Mouse (Mus musculus) myocyte (in vitro differentiated cells): ENCODE measurements at regions not wholly inside any gene's neighbourhood (a gene's known extent, or its start where the extent isn't known, plus 50 kb on each side); places are given as distances from the start of the nearest gene placed in this dataset.

Experiments
- H3K27me3 ChIP-seq: one replicate; pipeline ENCODE4 v1.6.1; 2011; ENCODE audit not compliant: control insufficient read depth, insufficient read depth, insufficient read length
- H3K36me3 ChIP-seq: one replicate; pipeline ENCODE4 v1.6.1; 2011; ENCODE audit not compliant: control insufficient read depth, insufficient read depth
- H3K4me2 ChIP-seq: one replicate; pipeline ENCODE4 v1.6.1; 2011; ENCODE audit warnings: low read depth, control low read depth
- H3K4me3 ChIP-seq: one replicate; pipeline ENCODE4 v1.5.1; 2011; ENCODE audit warnings: mild to moderate bottlenecking, control low read depth, moderate library complexity
- H3K79me2 ChIP-seq: one replicate; pipeline ENCODE4 v1.6.1; 2011; ENCODE audit not compliant: control insufficient read depth, insufficient read depth
- H3ac ChIP-seq: one replicate; pipeline ENCODE4 v1.6.1; 2011; ENCODE audit not compliant: control insufficient read depth, insufficient read length
- CEBPB ChIP-seq: IDR thresholded peaks from 2 replicates; pipeline ENCODE4 v1.6.1; 2011; ENCODE audit warnings: mild to moderate bottlenecking, moderate library complexity; ENCODE audit not compliant: poor library complexity, insufficient read depth, severe bottlenecking
- E2F4 ChIP-seq: IDR thresholded peaks from one replicate; pipeline ENCODE4 v1.6.1; 2011; ENCODE audit warnings: mild to moderate bottlenecking, control low read depth, moderate library complexity; ENCODE audit not compliant: insufficient read depth
- MAX ChIP-seq: IDR thresholded peaks from one replicate; pipeline ENCODE4 v1.6.1; 2011; ENCODE audit warnings: low read depth, mild to moderate bottlenecking, control low read depth
- MYOD1 ChIP-seq, 3 experiments: IDR thresholded peaks; one replicate each; pipeline ENCODE4 v1.6.1; 2011; ENCODE audit warnings: control low read depth in 2 of 3, low read depth in 2 of 3, mild to moderate bottlenecking in 2 of 3, moderate library complexity in 1 of 3; ENCODE audit not compliant: insufficient read length in 2 of 3, control insufficient read depth in 1 of 3
- MYOG ChIP-seq, 3 experiments: IDR thresholded peaks; one replicate each; pipeline ENCODE4 v1.6.1; 2011; ENCODE audit warnings: control low read depth in 2 of 3, low read depth in 2 of 3, mild to moderate bottlenecking in 2 of 3; ENCODE audit not compliant: insufficient read length in 2 of 3, control insufficient read depth in 1 of 3, insufficient read depth in 1 of 3
- POLR2A ChIP-seq: IDR thresholded peaks from one replicate; pipeline ENCODE4 v1.6.1; 2011; ENCODE audit warnings: low read depth, mild to moderate bottlenecking, control low read depth, moderate library complexity; ENCODE audit not compliant: insufficient read length
- POLR2AphosphoS2 ChIP-seq: IDR thresholded peaks from one replicate; pipeline ENCODE4 v1.6.1; 2011; ENCODE audit warnings: low read depth, control low read depth; ENCODE audit not compliant: insufficient read length
- REST ChIP-seq: IDR thresholded peaks from one replicate; pipeline ENCODE4 v1.6.1; 2011; ENCODE audit warnings: mild to moderate bottlenecking, control low read depth, moderate library complexity; ENCODE audit not compliant: insufficient read depth, insufficient read length
- SRF ChIP-seq: IDR thresholded peaks from one replicate; pipeline ENCODE4 v1.6.1; 2011; ENCODE audit warnings: low read depth; ENCODE audit not compliant: control insufficient read depth, insufficient read length
- TCF12 ChIP-seq: IDR thresholded peaks from one replicate; pipeline ENCODE4 v1.6.1; 2011; ENCODE audit warnings: mild to moderate bottlenecking, control low read depth; ENCODE audit not compliant: poor library complexity, insufficient read depth, severe bottlenecking
- TCF3 ChIP-seq: IDR thresholded peaks from one replicate; pipeline ENCODE4 v1.6.1; 2011; ENCODE audit warnings: low read depth, control low read depth; ENCODE audit not compliant: insufficient read length
- USF1 ChIP-seq: IDR thresholded peaks from one replicate; pipeline ENCODE4 v1.6.1; 2011; ENCODE audit warnings: low read depth, mild to moderate bottlenecking, control low read depth, moderate library complexity

DNA sequence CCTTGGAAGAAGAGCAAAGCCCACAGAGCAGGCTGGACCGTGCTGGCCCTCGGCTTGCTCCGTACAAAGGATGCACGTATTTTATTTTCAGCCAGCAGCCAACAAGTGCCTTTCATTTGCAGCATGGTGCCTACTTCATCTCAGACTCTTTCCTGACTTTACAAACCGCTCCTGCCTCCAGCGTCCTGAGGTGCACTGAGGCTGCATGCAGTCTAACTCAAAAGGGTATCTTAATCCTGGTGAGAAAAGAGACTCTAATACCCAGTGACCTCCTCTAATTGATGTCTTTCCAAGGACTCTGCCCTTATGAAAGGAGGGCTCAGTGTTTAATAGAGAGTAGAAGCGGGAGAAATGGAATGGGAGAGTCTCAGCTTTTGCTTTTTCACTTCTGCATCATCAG is 176.4 kb downstream of the Rps15a start:
- H3K27me3 ChIP-seq, result no peaks in the 10 kb centered on the region
- H3K4me2 ChIP-seq, result no peak overlapping the region
- TF ChIP-seq TCF12 (no peak), MYOD1 (IDR thresholded peaks at IDR 0.05; ENCODE audit: control insufficient read depth in 1 of 3, insufficient read length in 2 of 3, low read depth in 2 of 3) (no peak), E2F4 (no peak), POLR2AphosphoS2 (no peak), POLR2A (no peak), SRF (no peak), MYOG (IDR thresholded peaks at IDR 0.05; ENCODE audit: control insufficient read depth in 1 of 3, insufficient read depth in 1 of 3, insufficient read length in 2 of 3, low read depth in 2 of 3) (no peak)
- H3K79me2 ChIP-seq, result no peaks in the 10 kb centered on the region
- no peak overlapping the region for H3K4me3 ChIP-seq
- no peak overlapping the region for H3ac ChIP-seq
- H3K36me3 ChIP-seq, result no peaks in the 10 kb centered on the region

- Histone ChIP-seq H3K4me3 (no peak overlapping the region), H3K36me3 (no peaks in the 10 kb centered on the region), H3K27me3 (no peaks in the 10 kb centered on the region), H3K79me2 (no peaks in the 10 kb centered on the region), H3K4me2 (no peak overlapping the region), H3ac (no peak overlapping the region)
- TF ChIP-seq POLR2AphosphoS2 (no peak), MYOG (IDR thresholded peaks at IDR 0.05; ENCODE audit: control insufficient read depth in 1 of 3, insufficient read depth in 1 of 3, insufficient read length in 2 of 3, low read depth in 2 of 3) (no peak), MYOD1 (IDR thresholded peaks at IDR 0.05; ENCODE audit: control insufficient read depth in 1 of 3, insufficient read length in 2 of 3, low read depth in 2 of 3) (no peak), TCF12 (no peak), SRF (no peak), MAX (no peak)
These were observed 181.1 kb downstream of the Rps15a start for GRCm38 (mm10) chr7:117934908-117935307.

- TF ChIP-seq TCF3, result no peak
- TF ChIP-seq MAX, result no peak
- no peak for TF ChIP-seq TCF12
- TF ChIP-seq SRF, result no peak
- TF ChIP-seq MYOG (IDR thresholded peaks at IDR 0.05; ENCODE audit: control insufficient read depth in 1 of 3, insufficient read depth in 1 of 3, insufficient read length in 2 of 3, low read depth in 2 of 3), result no peak
- TF ChIP-seq USF1, result no peak
- TF ChIP-seq POLR2A, result no peak
- TF ChIP-seq POLR2AphosphoS2, result no peak
- TF ChIP-seq MYOD1 (IDR thresholded peaks at IDR 0.05; ENCODE audit: control insufficient read depth in 1 of 3, insufficient read length in 2 of 3, low read depth in 2 of 3), result no peak
- no peak for TF ChIP-seq E2F4
- no peak for TF ChIP-seq REST
- no peak for TF ChIP-seq CEBPB
- Histone ChIP-seq H3K4me3 (no peak overlapping the region), H3K27me3 (no peaks in the 10 kb centered on the region), H3ac (no peak overlapping the region), H3K79me2 (no peaks in the 10 kb centered on the region), H3K4me2 (no peak overlapping the region), H3K36me3 (no peaks in the 10 kb centered on the region)
These were observed 184.6 kb downstream of the Rps15a start for GRCm38 (mm10) chr7:117931234-117931895.

DNA sequence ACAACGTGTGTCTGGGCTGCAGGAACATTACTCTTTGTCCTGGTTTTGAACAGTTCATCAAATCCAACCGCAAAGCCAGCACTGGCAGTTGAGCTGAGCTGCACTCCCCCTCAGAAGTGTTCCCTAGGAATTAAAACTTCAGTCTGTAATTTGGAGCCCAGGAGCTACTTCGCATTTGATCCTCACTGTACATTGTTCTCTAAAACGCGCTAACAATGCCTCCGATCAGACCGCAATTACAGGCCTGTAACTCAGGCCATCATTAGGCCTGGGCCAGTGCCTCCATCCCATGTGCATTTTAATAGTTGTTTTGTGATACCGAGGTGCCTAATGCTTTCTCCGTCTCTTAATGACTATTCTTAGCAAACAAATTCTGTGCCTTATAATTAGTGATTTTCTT is 185.6 kb downstream of the Rps15a start:
- no peak overlapping the region for H3ac ChIP-seq
- H3K4me3 ChIP-seq, result no peak overlapping the region
- H3K79me2 ChIP-seq, result no peaks in the 10 kb centered on the region
- no peak for TF ChIP-seq TCF12
- no peak for TF ChIP-seq MYOG (IDR thresholded peaks at IDR 0.05; ENCODE audit: control insufficient read depth in 1 of 3, insufficient read depth in 1 of 3, insufficient read length in 2 of 3, low read depth in 2 of 3)
- no peak for TF ChIP-seq TCF3
- no peak for TF ChIP-seq MAX
- no peak for TF ChIP-seq SRF
- no peak for TF ChIP-seq POLR2AphosphoS2
- TF ChIP-seq MYOD1 (IDR thresholded peaks at IDR 0.05; ENCODE audit: control insufficient read depth in 1 of 3, insufficient read length in 2 of 3, low read depth in 2 of 3), result no peak
- no peak for TF ChIP-seq E2F4
- no peak for TF ChIP-seq REST
- TF ChIP-seq USF1, result no peak
- no peak for TF ChIP-seq POLR2A
- TF ChIP-seq CEBPB, result no peak
- no peaks in the 10 kb centered on the region for H3K27me3 ChIP-seq
- no peak overlapping the region for H3K4me2 ChIP-seq
- no peaks in the 10 kb centered on the region for H3K36me3 ChIP-seq

DNA sequence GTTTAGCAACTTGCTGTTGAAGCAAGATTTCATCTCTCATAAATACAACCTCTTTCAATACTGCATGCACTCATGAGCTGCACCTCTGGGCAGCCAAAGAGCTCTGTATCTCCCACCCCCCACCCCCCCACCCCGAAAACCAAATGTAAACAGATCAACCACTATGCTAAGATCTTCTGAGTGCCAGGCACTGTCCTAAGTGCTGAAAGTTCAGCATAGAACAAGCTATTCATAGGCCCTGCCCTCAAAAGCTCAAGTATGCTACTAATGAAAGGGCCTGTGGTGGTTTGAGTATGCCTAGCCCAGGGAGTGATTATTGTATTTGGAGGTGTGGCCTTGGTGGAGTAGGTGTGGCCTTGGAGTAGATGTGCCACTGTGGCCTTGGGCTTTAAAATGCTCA is 189.6 kb downstream of the Rps15a start:
- Histone ChIP-seq H3ac (no peak overlapping the region), H3K4me3 (no peak overlapping the region), H3K27me3 (no peaks in the 10 kb centered on the region), H3K4me2 (no peak overlapping the region), H3K79me2 (no peaks in the 10 kb centered on the region), H3K36me3 (no peaks in the 10 kb centered on the region)
- TF ChIP-seq MYOD1 (IDR thresholded peaks at IDR 0.05; ENCODE audit: control insufficient read depth in 1 of 3, insufficient read length in 2 of 3, low read depth in 2 of 3) (no peak), CEBPB (no peak), USF1 (no peak), TCF12 (no peak), SRF (no peak), E2F4 (no peak), REST (no peak), MAX (no peak), POLR2A (no peak), TCF3 (no peak), POLR2AphosphoS2 (no peak), MYOG (IDR thresholded peaks at IDR 0.05; ENCODE audit: control insufficient read depth in 1 of 3, insufficient read depth in 1 of 3, insufficient read length in 2 of 3, low read depth in 2 of 3) (no peak)
